Mouse (Mus musculus): ENCODE data around the gene Snta1.

Gene Snta1

DNA sequence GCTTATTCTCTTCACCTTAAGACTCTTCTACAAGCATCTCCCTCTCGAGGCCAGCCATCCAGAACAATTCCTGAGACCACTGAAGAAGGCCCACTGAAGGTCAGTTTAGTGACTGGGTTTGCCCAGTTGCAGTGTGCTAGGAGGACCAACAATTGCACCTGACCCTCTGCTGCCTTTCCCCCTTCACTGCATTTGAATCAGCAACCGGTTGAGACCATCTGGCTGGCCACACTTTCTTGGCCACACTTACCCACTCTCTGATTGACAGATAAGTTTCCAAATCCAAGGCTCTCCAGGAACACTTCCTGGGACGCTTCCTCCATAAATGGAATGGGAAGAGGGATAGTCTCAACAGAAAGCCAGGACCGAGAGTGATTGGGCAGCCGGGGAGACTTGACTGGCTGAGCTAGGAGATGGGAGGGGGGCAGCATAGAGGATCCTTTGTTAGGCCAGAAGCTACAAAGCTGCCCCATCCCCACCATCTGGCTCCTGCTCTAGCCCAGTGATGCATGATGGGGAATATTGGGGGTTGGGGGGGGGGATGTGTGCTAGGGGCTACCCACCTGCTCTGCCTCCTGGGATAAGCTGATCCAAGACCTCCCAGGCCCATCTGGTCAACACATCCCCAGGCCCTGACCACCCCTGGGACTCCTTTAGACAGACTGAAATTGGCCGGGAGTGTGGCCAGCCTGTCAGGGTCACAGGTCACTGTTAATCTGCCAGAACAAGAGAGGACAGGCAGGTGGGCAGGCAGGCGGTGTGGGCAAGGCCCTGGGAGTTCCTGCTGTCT, 13.2 kb upstream of the Snta1 start:
- DNase-seq (ENCODE audit: low spot score), result no peak

DNA sequence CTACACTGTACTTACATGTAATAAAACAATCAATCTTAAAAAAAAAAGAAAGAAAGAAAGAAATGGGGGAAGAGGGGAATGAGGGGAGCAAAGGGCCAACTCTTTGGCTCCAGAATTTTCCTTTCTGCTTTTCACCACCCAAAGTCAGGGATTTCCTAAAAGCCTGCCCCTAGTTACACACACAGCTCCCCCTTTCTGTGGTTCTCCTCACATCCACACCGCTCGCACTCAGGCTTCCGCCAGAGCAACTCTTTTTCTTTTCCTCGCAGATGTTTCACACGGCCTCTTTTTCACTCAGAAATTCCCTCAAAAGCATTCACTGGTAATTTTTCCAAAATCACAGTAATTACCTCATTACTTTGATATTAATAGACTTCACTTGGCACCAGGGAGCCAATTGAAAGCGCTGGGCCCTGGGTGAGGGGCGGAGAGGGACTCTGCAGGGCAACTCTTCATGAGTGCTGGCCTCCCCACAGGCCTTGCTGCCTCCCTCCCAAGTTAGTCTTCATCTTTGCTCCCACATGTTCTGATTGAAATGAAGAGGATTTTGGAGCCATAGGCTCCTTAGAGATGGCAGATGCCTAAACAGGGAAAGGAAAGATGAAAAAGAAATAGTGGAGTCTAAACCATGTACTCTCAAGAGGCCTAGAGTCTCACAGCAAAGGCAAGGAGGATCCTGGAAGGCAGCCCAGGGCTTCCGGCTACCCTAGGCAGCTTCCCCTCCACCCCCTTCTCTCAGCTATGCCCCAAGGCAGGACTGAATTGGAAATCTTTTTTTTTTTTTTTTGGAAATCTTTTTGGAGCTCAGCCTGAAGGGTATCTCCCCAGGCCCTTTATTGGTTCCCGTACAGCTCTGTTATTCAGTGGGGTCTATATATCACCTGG, 12.0 kb upstream of the Snta1 start:
- DNase-seq (ENCODE audit: low spot score), result no peak

DNA sequence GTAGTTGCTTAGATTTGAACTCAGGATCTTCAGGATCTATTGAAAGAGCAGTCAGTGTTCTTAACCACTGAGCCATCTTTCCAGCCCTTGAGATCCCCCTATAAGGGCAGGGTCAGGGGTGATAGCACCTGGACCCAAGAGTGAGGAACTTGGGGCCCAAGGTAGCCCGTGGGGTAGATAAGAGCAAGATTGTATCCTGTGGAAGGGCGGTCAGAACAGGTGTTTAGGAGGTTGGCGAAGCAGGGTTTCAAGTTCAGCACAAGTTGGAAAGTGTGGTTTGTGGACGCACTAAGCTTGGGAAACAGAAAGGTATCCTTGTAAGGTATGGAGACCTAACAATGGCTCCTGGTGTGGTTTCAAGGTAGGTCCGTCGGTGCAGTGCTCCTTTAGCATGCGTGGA, 10.1 kb upstream of the Snta1 start:
- no peak for DNase-seq (ENCODE audit: low spot score)

DNA sequence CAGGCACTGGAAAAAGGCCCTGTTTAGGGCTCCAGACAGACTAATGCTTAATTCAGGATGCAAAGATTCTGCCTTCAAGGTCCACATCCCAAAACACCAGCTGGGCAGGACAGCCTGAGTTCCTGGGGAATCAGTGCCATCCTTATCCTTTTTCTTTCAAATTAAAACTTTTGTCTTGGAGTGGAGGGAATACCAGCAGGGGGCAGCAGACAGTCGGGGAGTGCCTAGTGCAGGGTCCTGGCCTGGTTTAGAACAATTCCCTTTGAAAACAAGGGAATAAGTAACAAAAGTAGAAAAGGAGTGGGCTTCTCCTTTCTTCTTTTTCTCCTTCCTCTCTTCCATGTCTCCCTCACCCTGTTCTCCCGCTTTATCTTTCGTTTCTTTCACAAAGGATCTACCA, 9.2 kb upstream of the Snta1 start:
- peak; percentile 82 for DNase-seq (ENCODE audit: low spot score)

DNA sequence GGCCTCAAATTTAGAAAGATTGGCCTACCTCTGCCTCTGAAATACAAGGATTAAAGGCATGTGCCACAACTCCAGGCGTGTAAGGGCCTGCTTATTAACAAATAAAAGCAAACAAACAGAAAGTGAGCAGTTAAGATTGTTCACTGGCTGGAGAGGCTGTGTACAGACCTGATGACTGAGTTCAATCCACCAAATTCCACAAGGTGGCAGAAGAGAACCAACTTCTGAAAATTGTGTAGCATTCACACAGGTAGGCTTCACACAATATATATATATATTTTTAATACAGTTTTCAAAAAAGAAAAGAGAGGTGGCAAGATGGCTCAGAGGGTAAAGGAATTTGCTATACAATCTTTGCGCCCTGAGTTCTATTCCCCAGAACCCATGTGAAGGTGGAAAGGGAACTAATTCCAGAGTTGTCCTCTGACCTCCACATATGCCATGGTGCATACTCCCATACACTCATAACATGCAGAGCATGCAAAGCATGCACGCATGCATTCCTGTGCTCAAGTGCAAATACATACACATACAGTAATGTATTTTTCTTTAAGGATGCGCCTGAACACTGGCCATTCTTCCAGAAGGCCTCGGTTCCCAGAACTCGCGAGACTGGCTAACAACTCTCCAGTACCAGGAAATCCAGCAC, 4.2 kb upstream of the Snta1 start:
- DNase-seq (ENCODE audit: low spot score), result no peak

DNA sequence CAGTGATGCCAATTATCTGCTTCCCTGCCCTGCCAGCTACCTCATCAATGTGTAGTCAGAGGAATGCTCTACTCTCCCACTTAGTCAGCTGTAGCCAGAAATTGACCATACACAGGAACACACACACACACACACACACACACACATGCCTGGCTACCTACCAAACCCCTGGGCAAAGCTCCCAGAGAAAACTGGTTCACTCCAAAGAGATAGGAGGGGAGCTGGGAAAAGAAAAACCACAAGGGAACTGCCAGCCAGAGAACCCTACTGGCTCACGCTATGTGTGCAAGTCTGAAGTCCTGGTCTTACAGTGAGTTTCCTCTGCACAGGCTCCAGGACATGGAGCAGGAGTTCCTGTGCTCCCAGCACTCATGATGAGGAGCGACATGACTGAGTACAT, 2.5 kb upstream of the Snta1 start:
- DNase-seq (ENCODE audit: low spot score), result no peak

DNA sequence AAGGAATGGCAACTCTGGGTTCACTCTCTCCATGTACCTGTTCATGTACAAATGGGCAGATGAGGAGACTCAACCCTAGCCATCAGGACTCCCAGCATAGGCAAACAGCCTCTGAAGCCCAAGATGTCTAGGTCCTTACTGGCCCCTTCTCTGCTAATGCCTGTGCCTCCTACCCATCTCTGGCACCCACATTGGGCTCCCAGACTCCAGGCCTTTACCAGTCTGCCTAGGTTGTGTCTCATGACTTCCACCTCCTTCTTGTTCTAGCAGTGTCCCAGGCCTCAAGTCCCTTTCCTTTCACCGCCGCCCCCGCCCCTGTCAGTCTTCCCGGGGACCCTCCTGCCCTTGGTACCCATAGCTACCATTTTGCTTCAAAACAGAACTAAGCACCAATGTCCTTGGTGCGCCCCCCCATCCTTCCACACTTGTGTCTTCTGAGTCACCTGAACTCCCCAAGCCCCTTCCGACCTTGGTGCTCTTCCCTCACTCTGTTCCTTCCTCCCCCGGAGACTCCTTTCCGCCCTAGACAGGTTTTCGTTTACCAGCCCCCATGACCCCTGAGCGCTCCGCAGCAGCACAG, 746 bp downstream of the Snta1 start:
- no peak for DNase-seq (ENCODE audit: low spot score)

DNA sequence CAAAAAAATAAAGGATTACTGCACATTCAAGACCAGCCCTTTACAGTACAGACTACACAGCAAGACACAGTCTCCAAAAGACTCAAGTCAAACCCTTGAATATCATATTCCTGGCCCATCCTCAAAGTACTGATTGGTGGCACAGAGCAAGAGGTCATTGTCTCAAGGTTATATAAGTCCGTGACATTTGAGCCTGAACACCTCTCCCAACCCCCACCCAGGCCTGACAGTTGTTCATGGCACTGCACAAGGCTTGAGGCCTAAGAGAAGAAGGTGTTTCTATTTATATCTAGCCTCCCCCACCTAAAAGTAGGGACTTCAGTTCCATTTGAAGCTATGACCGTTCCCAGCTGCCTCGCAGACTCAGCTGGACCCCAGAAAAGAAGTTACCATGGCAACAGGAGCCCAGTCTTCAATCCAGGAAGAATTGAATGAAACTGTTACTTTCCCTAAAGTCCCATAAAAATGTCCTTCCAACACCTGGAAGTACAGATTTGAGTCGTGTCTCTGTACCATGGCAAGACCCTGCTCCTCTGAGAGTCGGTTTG, 2.4 kb downstream of the Snta1 start:
- DNase-seq (ENCODE audit: low spot score), result no peak

DNA sequence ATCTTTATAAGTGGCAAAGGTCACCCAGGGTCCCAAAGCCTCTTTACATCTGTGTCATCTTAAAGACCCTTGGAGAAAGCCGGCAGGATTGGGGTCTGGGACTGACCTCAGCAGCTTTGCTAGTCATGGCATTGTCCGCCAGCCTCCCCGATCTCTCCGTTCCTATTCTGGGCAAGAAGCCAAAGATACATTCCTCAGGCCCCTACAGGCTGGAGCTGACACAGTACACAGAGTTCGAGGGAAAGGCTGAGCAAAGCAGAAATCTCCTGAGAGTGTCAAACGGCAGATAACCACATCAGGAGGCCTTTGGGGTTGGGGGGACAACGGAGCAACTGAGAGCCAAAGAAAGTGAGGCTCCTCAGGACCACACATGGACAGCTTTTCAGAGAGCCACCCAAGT, 5.1 kb downstream of the Snta1 start:
- DNase-seq (ENCODE audit: low spot score), result peak; percentile 17

DNA sequence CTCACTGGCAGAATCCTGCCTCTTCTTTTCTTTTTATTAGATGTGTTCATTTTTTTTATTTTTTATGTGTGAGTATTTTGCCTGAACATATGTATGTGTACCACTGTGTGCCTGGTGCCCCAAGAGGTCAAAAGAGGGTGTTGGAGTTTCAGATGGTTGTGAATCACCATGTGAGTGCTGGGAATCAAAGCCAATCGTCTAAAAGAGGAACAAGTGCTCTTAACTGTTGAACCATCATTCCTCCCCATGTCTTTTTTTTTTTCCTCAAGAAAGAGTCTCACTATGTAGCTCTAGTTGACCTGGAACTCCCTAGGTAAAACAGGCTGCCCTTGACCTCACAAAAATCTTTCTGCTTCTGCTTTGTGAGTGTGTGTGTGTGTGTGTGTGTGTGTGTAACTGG, 5.9 kb downstream of the Snta1 start:
- DNase-seq (ENCODE audit: low spot score), result no peak

DNA sequence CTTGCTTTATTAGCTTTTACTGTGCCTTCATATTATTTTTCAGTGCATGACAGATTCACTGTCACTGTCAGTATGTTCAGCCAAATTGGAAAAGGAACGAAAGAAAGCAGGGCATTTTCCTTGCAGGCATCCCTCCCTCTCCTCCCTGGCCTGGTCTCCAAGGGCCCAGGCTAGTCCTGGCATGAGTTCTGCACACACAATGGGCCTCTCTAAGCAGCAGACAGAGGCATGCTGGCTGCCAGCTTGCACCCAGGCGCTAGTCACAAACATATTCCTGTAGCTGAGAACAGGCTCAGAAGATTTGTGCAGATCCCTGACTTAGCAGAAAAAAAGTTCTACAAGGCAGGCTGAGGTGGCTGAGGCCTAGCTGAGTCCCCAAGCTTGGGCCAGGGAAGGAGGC, 8.6 kb downstream of the Snta1 start:
- no peak for DNase-seq (ENCODE audit: low spot score)

DNA sequence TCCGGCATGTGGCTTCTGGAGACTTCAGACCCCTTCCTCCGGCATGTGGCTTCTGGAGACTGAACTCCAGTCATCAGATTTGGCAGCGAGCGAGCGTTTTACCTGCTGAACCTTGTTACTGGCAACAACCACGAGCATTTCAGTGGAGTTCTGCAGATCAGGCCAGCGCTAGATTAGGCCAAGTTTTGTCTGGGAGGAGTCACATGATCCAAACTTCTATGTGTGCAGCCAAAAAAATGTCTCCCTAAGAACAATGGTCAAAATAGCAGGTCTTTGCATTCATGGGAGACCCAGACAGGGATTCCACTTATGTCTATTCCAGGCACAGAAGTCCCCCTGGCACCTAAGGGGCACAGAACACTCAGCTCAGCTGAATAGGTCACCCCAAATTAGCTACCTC, 9.6 kb downstream of the Snta1 start:
- no peak for DNase-seq (ENCODE audit: low spot score)

DNA sequence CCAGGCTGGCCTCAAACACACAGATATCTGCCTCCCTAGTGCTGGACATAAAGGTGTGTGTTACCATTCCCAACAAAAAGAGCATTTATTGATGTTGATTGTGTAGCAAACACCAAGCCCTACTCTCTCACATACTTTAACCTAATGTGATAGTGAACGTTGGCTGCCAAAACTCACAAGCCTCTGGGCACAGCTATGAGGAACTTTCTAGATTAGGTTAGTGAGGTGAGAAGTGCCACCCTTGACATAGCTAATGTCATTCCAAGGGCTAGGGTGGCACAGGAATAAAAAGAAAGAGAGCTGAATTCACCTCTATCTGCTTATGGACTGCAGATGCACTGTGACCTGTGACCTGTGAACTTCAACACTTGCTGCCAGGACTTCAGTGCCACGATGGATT, 11.4 kb downstream of the Snta1 start:
- DNase-seq (ENCODE audit: low spot score), result no peak

DNA sequence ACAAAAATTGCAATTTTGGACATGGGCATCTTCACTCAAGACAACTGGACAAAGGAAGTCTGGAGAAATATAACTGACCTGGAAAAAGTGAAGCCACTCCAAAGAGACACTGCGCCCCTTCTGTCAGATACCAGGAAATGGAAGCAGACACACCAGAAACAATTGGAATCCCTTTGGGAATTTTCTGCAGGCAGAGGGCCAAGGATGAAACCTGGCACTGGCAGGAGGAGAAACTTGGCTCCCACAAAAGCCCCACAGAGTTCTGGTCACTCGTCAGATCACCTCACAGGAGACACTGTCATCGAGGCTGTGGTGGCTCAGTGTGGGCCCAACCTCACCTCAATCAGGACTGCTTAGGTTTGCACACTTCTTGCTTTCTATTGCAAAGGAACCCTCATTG, 13.3 kb downstream of the Snta1 start:
- no peak for DNase-seq (ENCODE audit: low spot score)

DNA sequence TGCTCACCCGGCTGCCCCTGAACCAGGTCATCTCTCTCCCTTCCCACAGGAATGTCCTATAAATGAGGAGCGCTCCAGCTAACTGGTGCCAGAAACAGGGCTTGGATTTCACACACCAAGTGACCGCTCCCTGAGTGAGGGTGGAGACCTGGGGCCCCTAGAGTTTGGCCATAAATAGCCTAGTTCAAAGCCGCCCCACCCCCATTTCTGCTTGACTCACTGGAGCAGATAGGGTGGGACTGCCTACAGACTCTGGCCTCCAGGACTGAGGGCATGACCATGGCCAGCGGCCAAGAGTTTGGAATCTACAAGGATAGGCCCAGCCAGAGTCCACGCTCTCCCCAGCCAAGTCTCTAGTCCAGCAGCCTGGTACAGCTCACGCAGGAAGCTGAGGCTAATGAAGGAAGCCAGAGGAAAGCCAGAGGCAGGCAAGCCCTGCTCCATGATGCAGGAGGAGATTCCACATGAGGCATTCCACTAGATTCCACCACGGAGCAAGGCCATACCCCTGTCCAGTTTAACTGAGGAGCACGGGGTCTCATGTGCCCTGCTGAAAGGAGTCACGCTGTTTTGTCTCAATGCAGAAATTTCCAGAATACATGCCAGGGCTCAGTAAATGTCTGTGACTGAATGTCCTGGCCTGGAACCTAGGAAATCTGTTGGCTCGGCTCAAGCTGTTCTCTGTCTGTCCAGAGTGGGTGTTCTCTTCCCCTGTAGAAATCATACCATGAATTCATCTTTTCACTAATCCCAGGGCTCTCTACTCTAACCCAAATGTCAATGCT, 17.5 kb downstream of the Snta1 start:
- DNase-seq (ENCODE audit: low spot score), result peak; percentile 72

DNA sequence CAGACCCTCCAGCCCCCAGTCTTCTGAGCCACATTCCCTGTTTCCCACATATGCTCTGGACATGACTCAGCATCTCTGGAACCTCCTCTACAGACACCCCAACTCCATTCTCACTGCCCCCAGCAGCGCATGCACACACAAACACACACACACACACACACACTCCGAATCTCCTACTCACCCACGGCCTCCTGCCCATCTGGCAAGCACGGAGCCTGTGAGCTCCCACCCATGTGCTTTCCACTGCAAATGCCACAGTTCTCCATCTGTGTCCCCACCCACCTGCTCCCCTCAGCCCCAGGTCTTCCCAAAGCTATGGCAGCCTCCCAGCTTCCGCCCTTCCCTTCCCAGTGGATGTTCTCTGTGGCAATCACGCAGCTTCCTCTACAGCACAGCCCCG, 28.8 kb downstream of the Snta1 start:
- no peak for DNase-seq (ENCODE audit: low spot score)

DNA sequence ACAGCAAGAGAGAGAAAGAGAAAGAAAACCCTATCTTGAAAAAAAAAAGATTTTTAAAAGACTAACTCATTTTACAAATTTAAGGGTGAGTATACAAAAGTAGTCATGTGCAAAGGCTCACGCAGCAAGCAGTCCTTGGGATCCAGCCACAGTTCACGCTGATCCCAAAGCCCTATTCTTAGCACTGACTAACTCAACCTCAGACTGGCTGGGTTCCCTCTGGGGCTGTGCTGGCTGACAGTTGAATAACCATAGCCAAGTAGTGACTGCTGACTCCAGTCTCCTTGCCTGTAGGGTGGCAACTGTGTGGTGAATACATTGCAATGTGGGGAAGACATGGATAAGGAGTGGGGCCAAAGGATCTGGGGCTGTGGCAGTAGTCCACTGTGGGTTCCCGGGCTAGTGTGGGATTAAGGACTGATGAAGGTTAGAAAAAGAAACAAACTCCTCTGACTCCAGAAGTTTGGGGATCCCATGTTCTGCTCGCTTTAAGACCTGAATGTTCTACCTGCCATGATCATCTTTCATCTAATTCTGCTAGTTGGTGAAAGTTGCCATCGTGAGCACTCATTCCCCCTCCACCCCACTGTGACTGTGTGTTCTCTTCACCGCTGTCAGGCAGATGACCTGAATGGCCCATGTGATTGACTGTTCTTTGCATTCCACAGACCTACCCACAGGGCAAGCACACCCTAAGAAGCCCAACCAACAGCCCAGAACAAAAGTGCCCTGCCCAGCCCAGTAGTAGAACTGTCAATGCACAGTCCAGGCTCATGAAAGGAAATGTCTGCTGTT, 32.9 kb downstream of the Snta1 start:
- no peak for DNase-seq (ENCODE audit: low spot score)

DNA sequence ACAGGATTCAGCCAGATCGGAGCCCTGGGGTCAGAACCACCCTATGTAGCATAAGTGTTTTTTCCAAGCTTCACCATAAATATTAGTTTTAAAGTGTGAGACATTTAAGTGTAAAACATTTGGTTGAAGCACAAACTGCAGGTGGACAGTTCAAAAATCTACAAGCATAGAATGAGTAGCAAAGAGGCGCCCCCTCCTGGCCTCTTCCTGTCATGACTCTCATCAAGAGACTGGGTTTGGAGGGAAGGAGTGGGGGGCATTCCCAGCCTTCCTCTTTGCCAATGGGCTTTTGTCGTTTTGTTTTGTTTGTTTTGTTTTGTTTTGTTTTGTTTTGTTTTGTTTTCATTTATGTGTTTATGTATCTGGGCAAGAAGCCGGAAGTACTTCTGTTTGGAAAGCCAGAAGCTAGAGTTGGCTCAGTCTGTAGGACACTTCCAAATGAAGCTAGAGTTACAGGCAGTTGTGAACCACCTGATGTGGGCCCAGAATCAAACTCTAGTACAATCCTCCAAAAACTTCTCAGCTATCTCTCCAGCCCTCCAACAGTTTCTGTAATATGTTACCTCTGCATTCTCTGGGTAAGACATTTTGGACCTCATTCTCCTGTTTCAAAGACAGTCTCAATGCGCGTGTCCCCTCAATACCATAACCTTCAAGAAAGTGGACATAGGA, 33.8 kb downstream of the Snta1 start:
- peak; percentile 51 for DNase-seq (ENCODE audit: low spot score)

DNA sequence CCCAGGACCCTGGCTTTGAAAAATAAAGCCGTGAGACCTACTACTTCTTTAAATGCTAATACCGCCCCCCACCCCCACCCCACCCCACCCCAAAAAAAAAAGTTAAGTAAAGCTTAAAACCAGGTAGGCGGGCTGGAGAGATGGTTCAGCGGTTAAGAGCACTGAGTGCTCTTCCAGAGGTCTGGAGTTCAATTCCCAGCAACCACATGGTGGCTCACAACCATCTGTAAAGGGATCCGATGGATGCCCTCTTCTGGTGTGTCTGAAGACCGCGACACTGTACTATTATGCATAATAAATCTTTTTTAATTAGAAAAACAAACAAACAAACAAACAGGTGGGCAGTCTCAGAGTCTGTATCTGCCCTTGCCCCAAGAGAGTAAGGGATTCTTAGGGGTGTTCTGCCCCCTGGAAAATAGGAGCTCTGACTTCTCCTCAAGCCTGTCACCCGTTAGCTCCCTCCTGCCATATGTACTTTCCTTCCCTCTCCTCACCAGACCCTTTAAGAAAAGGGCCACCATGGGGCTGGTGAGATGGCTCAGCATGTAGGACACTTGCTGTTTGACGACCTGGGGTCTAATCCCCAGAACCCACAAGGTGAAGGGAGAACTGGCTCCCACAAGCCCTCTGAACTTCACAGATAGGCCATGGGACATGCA, 34.9 kb downstream of the Snta1 start, which contains the start of gene Cdk5rap1:
Gene Cdk5rap1, minus strand, starts transcription at position 169 of the 659 bp plus-strand sequence.
- DNase-seq (ENCODE audit: low spot score), result no peak
